Mouse (Mus musculus): ENCODE data around the gene Pdzrn4. TPM values are rescaled to one million over a fixed set of nuclear protein-coding genes. Genes with fewer than 3 reads are reported as not detected.
"Not testable (repeated sequence)": the region's sequence is repeated elsewhere in the genome, so short reads cannot be mapped to it uniquely, and the experiment has no call there.

Pdzrn4 gene
- 0.11 and 0.28 TPM in 2 replicates for polyA plus RNA-seq (2012; rRNA removed)

- no peak for DNase-seq (ENCODE audit: low read depth)
Measured at GRCm38 (mm10) chr15:92396770-92397608, at the start of gene Pdzrn4. Gene Pdzrn4 (plus strand): TSS chr15:92396881.

GRCm38 (mm10) chr15:92347426-92347825, 49.3 kb upstream of the Pdzrn4 start:
- DNase-seq (ENCODE audit: low read depth), result no peak

GRCm38 (mm10) chr15:92347902-92348301, 48.8 kb upstream of the Pdzrn4 start:
- no peak for DNase-seq (ENCODE audit: low read depth)

- not testable (repeated sequence) for DNase-seq (ENCODE audit: low read depth)
Measured at GRCm38 (mm10) chr15:92348453-92348852, 48.2 kb upstream of the Pdzrn4 start.

GRCm38 (mm10) chr15:92364153-92364552, 32.5 kb upstream of the Pdzrn4 start:
- no peak for DNase-seq (ENCODE audit: low read depth)

- no peak for DNase-seq (ENCODE audit: low read depth)
Measured at GRCm38 (mm10) chr15:92364592-92364991, 32.1 kb upstream of the Pdzrn4 start.

GRCm38 (mm10) chr15:92394811-92395210, 1.9 kb upstream of the Pdzrn4 start:
- DNase-seq (ENCODE audit: low read depth), result no peak

GRCm38 (mm10) chr15:92398747-92399146, 2.1 kb downstream of the Pdzrn4 start:
- no peak for DNase-seq (ENCODE audit: low read depth)

- DNase-seq (ENCODE audit: low read depth), result no peak
Measured at GRCm38 (mm10) chr15:92399278-92399677, 2.6 kb downstream of the Pdzrn4 start.

- DNase-seq (ENCODE audit: low read depth), result no peak
Measured at GRCm38 (mm10) chr15:92401554-92401953, 4.9 kb downstream of the Pdzrn4 start.

GRCm38 (mm10) chr15:92415323-92415722, 18.6 kb downstream of the Pdzrn4 start:
- no peak for DNase-seq (ENCODE audit: low read depth)

- no peak for DNase-seq (ENCODE audit: low read depth)
Measured at GRCm38 (mm10) chr15:92416141-92416540, 19.5 kb downstream of the Pdzrn4 start.

- no peak for DNase-seq (ENCODE audit: low read depth)
Measured at GRCm38 (mm10) chr15:92416658-92417057, 20.0 kb downstream of the Pdzrn4 start.

- no peak for DNase-seq (ENCODE audit: low read depth)
Measured at GRCm38 (mm10) chr15:92417120-92417519, 20.4 kb downstream of the Pdzrn4 start.

- no peak for DNase-seq (ENCODE audit: low read depth)
Measured at GRCm38 (mm10) chr15:92434605-92435004, 37.9 kb downstream of the Pdzrn4 start.

- DNase-seq (ENCODE audit: low read depth), result no peak
Measured at GRCm38 (mm10) chr15:92435306-92435705, 38.6 kb downstream of the Pdzrn4 start.

- DNase-seq (ENCODE audit: low read depth), result no peak
Measured at GRCm38 (mm10) chr15:92441630-92442180, 45.0 kb downstream of the Pdzrn4 start.

- no peak for DNase-seq (ENCODE audit: low read depth)
Measured at GRCm38 (mm10) chr15:92447708-92448147, 51.0 kb downstream of the Pdzrn4 start.

- DNase-seq (ENCODE audit: low read depth), result no peak
Measured at GRCm38 (mm10) chr15:92449112-92449511, 52.4 kb downstream of the Pdzrn4 start.

- DNase-seq (ENCODE audit: low read depth), result no peak
Measured at GRCm38 (mm10) chr15:92452620-92453019, 55.9 kb downstream of the Pdzrn4 start.

- no peak for DNase-seq (ENCODE audit: low read depth)
Measured at GRCm38 (mm10) chr15:92482198-92482597, 85.5 kb downstream of the Pdzrn4 start.

- DNase-seq (ENCODE audit: low read depth), result no peak
Measured at GRCm38 (mm10) chr15:92491376-92491775, 94.7 kb downstream of the Pdzrn4 start.

- DNase-seq (ENCODE audit: low read depth), result no peak
Measured at GRCm38 (mm10) chr15:92495465-92496174, 98.9 kb downstream of the Pdzrn4 start.
